Mouse (Mus musculus) CH12.LX (cell line): ENCODE measurements around the gene Fam213a. TPM values are rescaled to one million over a fixed set of nuclear protein-coding genes. Genes with fewer than 3 reads are reported as not detected.

ENCODE experiments used
- DNase-seq: peaks from one replicate; pipeline ENCODE4 v3.0.0-alpha.2; 2013; ENCODE audit errors: extremely low read depth
- H3K27ac ChIP-seq: 2 replicates; pipeline ENCODE4 v1.5.1; 2012; ENCODE audit warnings: low read depth, mild to moderate bottlenecking, control low read depth, moderate library complexity; ENCODE audit not compliant: insufficient read depth
- H3K27me3 ChIP-seq: replicated peaks from 2 replicates; pipeline ENCODE3; 2012; ENCODE audit warnings: inconsistent platforms
- H3K36me3 ChIP-seq, 2 experiments: replicated peaks in 1 of 2; 2 replicates each; pipeline versions ENCODE3 to v1.6.1; 2012; ENCODE audit warnings: inconsistent platforms in 1 of 2, low read length in 1 of 2, mild to moderate bottlenecking in 1 of 2, mixed read lengths in 1 of 2, moderate library complexity in 1 of 2; ENCODE audit not compliant: control insufficient read depth in 1 of 2, insufficient read depth in 1 of 2
- H3K4me1 ChIP-seq, 2 experiments: 2 replicates each; pipeline ENCODE4 v1.6.1; 2012; ENCODE audit warnings: inconsistent platforms in 1 of 2, moderate library complexity in 1 of 2; ENCODE audit not compliant: insufficient read depth in 2 of 2, control insufficient read depth in 1 of 2
- H3K4me2 ChIP-seq: 2 replicates; pipeline ENCODE4 v1.6.1; 2012; ENCODE audit warnings: low read depth, mild to moderate bottlenecking, control low read depth; ENCODE audit not compliant: poor library complexity, insufficient read depth, severe bottlenecking
- H3K4me3 ChIP-seq, 3 experiments: fragments of 150-350 bp in 1 of 3; sonication (generic) in 1 of 3; replicated peaks in 1 of 3; 2 replicates each; pipeline versions ENCODE3 to v1.5.1; 2011 to 2012; ENCODE audit warnings: low read depth in 2 of 3, low read length in 2 of 3, mild to moderate bottlenecking in 2 of 3, moderate library complexity in 2 of 3, control low read depth in 1 of 3, improper control_type of control experiment in 1 of 3, inconsistent platforms in 1 of 3, mixed read lengths in 1 of 3; ENCODE audit not compliant: poor library complexity in 1 of 3
- H3K79me2 ChIP-seq: replicated peaks from 2 replicates; pipeline ENCODE4 v1.6.1; 2012; ENCODE audit warnings: mild to moderate bottlenecking, moderate library complexity; ENCODE audit not compliant: control insufficient read depth, poor library complexity, insufficient read depth, severe bottlenecking; ENCODE audit errors: extremely low read depth
- H3K9ac ChIP-seq: 2 replicates; pipeline ENCODE4 v1.6.1; 2012; ENCODE audit warnings: low read depth, mild to moderate bottlenecking, control low read depth, moderate library complexity; ENCODE audit not compliant: insufficient read depth
- H3K9me3 ChIP-seq: replicated peaks from 2 replicates; pipeline ENCODE3; 2012; ENCODE audit warnings: low read length, inconsistent platforms, mixed read lengths
- CHD2 ChIP-seq: IDR thresholded peaks from 2 replicates; pipeline ENCODE4 v1.6.1; 2011; ENCODE audit warnings: low read length, improper control_type of control experiment
- CTCF ChIP-seq, 2 experiments: IDR thresholded peaks in 1 of 2; conservative IDR thresholded peaks in 1 of 2; 2 replicates each; pipeline ENCODE4 v1.5.1; 2011 to 2012; ENCODE audit warnings: low read depth in 2 of 2, low read length in 2 of 2, improper control_type of control experiment in 1 of 2, inconsistent platforms in 1 of 2, mild to moderate bottlenecking in 1 of 2, moderate library complexity in 1 of 2
- E2F4 ChIP-seq: IDR thresholded peaks from 2 replicates; pipeline ENCODE4 v1.6.1; 2011; ENCODE audit warnings: low read depth, low read length, improper control_type of control experiment; ENCODE audit not compliant: insufficient replicate concordance
- ELF1 ChIP-seq: IDR thresholded peaks from 2 replicates; pipeline ENCODE4 v1.6.1; 2014; ENCODE audit warnings: low read depth, mild to moderate bottlenecking, inconsistent platforms, low read length, improper control_type of control experiment
- GABPA ChIP-seq: IDR thresholded peaks from 2 replicates; pipeline ENCODE4 v1.6.1; 2012; ENCODE audit warnings: low read depth, low read length, improper control_type of control experiment, inconsistent platforms; ENCODE audit not compliant: insufficient replicate concordance
- HCFC1 ChIP-seq: IDR thresholded peaks from 2 replicates; pipeline ENCODE4 v1.6.1; 2012; ENCODE audit warnings: low read depth, mild to moderate bottlenecking, inconsistent platforms, low read length, improper control_type of control experiment
- IRF4 ChIP-seq: IDR thresholded peaks from 2 replicates; pipeline ENCODE4 v1.6.1; 2014; ENCODE audit warnings: low read depth, mild to moderate bottlenecking, inconsistent platforms, low read length, improper control_type of control experiment
- JUN ChIP-seq: IDR thresholded peaks from 2 replicates; pipeline ENCODE4 v1.6.1; 2011; ENCODE audit warnings: low read depth, mild to moderate bottlenecking, low read length, improper control_type of control experiment, moderate library complexity; ENCODE audit not compliant: insufficient read depth
- JUND ChIP-seq: conservative IDR thresholded peaks from 2 replicates; pipeline ENCODE4 v1.6.1; 2011; ENCODE audit warnings: low read depth, low read length, improper control_type of control experiment
- KAT2A ChIP-seq: IDR thresholded peaks from 2 replicates; pipeline ENCODE4 v1.6.1; 2012; ENCODE audit warnings: low read length, improper control_type of control experiment, inconsistent platforms; ENCODE audit not compliant: insufficient replicate concordance
- MAFK ChIP-seq: IDR thresholded peaks from 2 replicates; pipeline ENCODE4 v1.6.1; 2011; ENCODE audit warnings: low read length, improper control_type of control experiment; ENCODE audit not compliant: insufficient replicate concordance
- MAZ ChIP-seq: IDR thresholded peaks from 2 replicates; pipeline ENCODE4 v1.6.1; 2012; ENCODE audit warnings: low read depth, mild to moderate bottlenecking, inconsistent platforms, low read length, improper control_type of control experiment, moderate library complexity
- MYC ChIP-seq: IDR thresholded peaks from 2 replicates; pipeline ENCODE4 v1.6.1; 2011; ENCODE audit warnings: low read depth, mild to moderate bottlenecking, improper control_type of control experiment, low read length
- NELFE ChIP-seq: IDR thresholded peaks from 2 replicates; pipeline ENCODE4 v1.6.1; 2011; ENCODE audit warnings: low read depth, low read length, improper control_type of control experiment
- PAX5 ChIP-seq: IDR thresholded peaks from 2 replicates; pipeline ENCODE4 v1.6.1; 2012; ENCODE audit warnings: low read length, inconsistent platforms, mixed read lengths
- POLR2A ChIP-seq: IDR thresholded peaks from 2 replicates; pipeline ENCODE4 v1.6.1; 2011; ENCODE audit warnings: low read depth, mild to moderate bottlenecking, improper control_type of control experiment, low read length
- POLR2AphosphoS2 ChIP-seq: IDR thresholded peaks from 2 replicates; pipeline ENCODE4 v1.6.1; 2011; ENCODE audit warnings: low read depth, low read length, improper control_type of control experiment
- RCOR1 ChIP-seq: conservative IDR thresholded peaks from 2 replicates; pipeline ENCODE4 v1.6.1; 2012; ENCODE audit warnings: low read depth, mild to moderate bottlenecking, inconsistent platforms, low read length, improper control_type of control experiment
- SMC3 ChIP-seq: IDR thresholded peaks from 2 replicates; pipeline ENCODE4 v1.6.1; 2011; ENCODE audit warnings: low read depth, low read length, improper control_type of control experiment
- TBP ChIP-seq: conservative IDR thresholded peaks from 2 replicates; pipeline ENCODE4 v1.6.1; 2011; ENCODE audit warnings: low read depth, low read length, improper control_type of control experiment
- TCF12 ChIP-seq: IDR thresholded peaks from 2 replicates; pipeline ENCODE4 v1.6.1; 2014; ENCODE audit warnings: low read depth, mild to moderate bottlenecking, inconsistent platforms, low read length, improper control_type of control experiment
- USF1 ChIP-seq: IDR thresholded peaks from 2 replicates; pipeline ENCODE4 v1.6.1; 2014; ENCODE audit warnings: low read depth, mild to moderate bottlenecking, inconsistent platforms, low read length, improper control_type of control experiment
- USF2 ChIP-seq: conservative IDR thresholded peaks from 2 replicates; pipeline ENCODE4 v1.6.1; 2011; ENCODE audit warnings: low read depth, low read length, improper control_type of control experiment
- ZMIZ1 ChIP-seq: IDR thresholded peaks from 2 replicates; pipeline ENCODE4 v1.6.1; 2012; ENCODE audit warnings: low read depth, mild to moderate bottlenecking, inconsistent platforms, low read length, improper control_type of control experiment
- ZNF384 ChIP-seq: IDR thresholded peaks from 2 replicates; pipeline ENCODE4 v1.6.1; 2012; ENCODE audit warnings: low read depth, low read length, improper control_type of control experiment, inconsistent platforms
- dilution Hi-C: fragments of 300-500 bp; cut with MboI; formaldehyde crosslinking; loops from 2 replicates; pipeline ENCODE4 v1.14.3; 2020; ENCODE audit warnings: low sequenced_read_pairs; ENCODE audit not compliant: extremely low pct_unique_long_range_greater_than_20kb, extremely low pct_ligation_motif_present
- in situ Hi-C: fragments of 300-500 bp; cut with MboI; formaldehyde crosslinking; loops from 3 replicates; pipeline ENCODE4 v1.14.3; 2019; ENCODE audit warnings: low sequenced_read_pairs, low pct_ligation_motif_present, low pct_unique_long_range_greater_than_20kb, mixed read lengths
- polyA plus RNA-seq: library from polyadenylated mRNA; unstranded; fragments of >175 nt; gene quantifications from 2 replicates; pipeline ENCODE4 v1.2.1, GENCODE M21; 2012; ENCODE audit warnings: low read depth; ENCODE audit not compliant: insufficient read length
- total RNA-seq, 2 experiments: library from RNA; depleted of rRNA; stranded (reverse); fragments of 300-350 nt in 1 of 2; fragments of >200 nt in 1 of 2; gene quantifications; 2 replicates each; pipeline ENCODE4 v1.2.3; 2012 to 2014

Gene Fam213a
- total and polyA plus RNA-seq, 3 experiments = 11.6 to 17.1 (median 14.1) TPM

GRCm38 (mm10) chr14:40985635-40986034 lies 28.0 kb downstream of the Fam213a start:
- no peak overlapping the region for H3K27ac ChIP-seq
- H3K4me3 ChIP-seq = no peak overlapping the region
- H3K4me2 ChIP-seq = no peak overlapping the region
- in situ Hi-C loops (no loop called here), dilution Hi-C loops (no loop called here)
- no peaks in the 10 kb centered on the region for H3K27me3 ChIP-seq
- no peaks in the 10 kb centered on the region for H3K9me3 ChIP-seq
- no peaks in the 10 kb centered on the region for H3K4me1 ChIP-seq
- no peaks in the 10 kb centered on the region for H3K79me2 ChIP-seq
- no peaks in the 10 kb centered on the region for H3K36me3 ChIP-seq
- no peak for DNase-seq
- no peak overlapping the region for H3K9ac ChIP-seq
- TF ChIP-seq TCF12 = no peak
- TF ChIP-seq POLR2A = no peak
- TF ChIP-seq CHD2 = no peak
- TF ChIP-seq ZNF384 = no peak
- TF ChIP-seq POLR2AphosphoS2 = no peak
- TF ChIP-seq USF1 = no peak
- no peak for TF ChIP-seq SMC3
- no peak for TF ChIP-seq MAZ
- no peak for TF ChIP-seq JUND
- TF ChIP-seq PAX5 = no peak
- TF ChIP-seq IRF4 = no peak
- TF ChIP-seq E2F4 = no peak
- no peak for TF ChIP-seq MYC
- TF ChIP-seq JUN = no peak
- TF ChIP-seq NELFE = no peak
- no peak for TF ChIP-seq ZMIZ1
- TF ChIP-seq KAT2A = no peak
- TF ChIP-seq, all 38 proteins: peak for 0

DNA sequence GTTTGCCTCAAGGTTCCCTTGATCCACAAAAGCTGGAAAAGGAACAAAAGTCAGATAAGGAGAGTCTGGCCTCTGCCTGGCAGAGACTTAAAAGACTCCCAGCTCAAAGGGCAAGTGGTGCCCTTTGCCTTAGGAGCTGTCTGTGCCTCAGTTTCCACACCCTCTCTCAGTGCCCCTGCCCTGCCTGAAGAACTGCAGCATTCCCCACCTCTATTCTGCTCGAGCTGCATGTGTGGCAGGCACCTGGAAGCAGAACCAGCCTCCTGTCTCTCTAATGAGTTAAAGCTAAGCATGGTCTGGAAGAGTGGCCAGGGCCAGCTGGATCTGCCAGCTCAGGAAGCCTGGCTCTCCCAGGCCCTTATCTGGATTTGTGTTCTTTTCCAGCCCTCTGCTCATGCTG lies 33.9 kb downstream of the Fam213a start:
- Histone ChIP-seq H3K4me1 (peaks cover 0 to 4% of the 10 kb centered on the region in 2 experiments; a peak in 2 of 4 replicates), H3K36me3 (no peaks in the 10 kb centered on the region), H3K9me3 (no peaks in the 10 kb centered on the region), H3K4me2 (no peak overlapping the region), H3K27ac (no peak overlapping the region), H3K9ac (no peak overlapping the region), H3K4me3 (no peak overlapping the region), H3K79me2 (no peaks in the 10 kb centered on the region), H3K27me3 (no peaks in the 10 kb centered on the region)
- in situ Hi-C loops (loop anchor here (10.0 kb wide), 1 partner anchor 185 kb away; no protein-coding TSS in a partner anchor), dilution Hi-C loops (no loop called here)
- no peak for DNase-seq
- TF ChIP-seq ZNF384 = no peak
- no peak for TF ChIP-seq ELF1
- TF ChIP-seq CTCF (conservative IDR thresholded peaks at IDR 0.05 in 1 of 2, IDR thresholded peaks at IDR 0.05 in 1 of 2; ENCODE audit: low read depth in 2 of 2, low read length in 2 of 2) = no peak
- TF ChIP-seq HCFC1 = no peak
- TF ChIP-seq JUND = no peak
- no peak for TF ChIP-seq KAT2A
- no peak for TF ChIP-seq MAZ
- no peak for TF ChIP-seq GABPA
- no peak for TF ChIP-seq ZMIZ1
- TF ChIP-seq E2F4 = no peak
- TF ChIP-seq POLR2A = no peak
- TF ChIP-seq IRF4 = no peak
- no peak for TF ChIP-seq USF2
- no peak for TF ChIP-seq MAFK
- no peak for TF ChIP-seq JUN
- no peak for TF ChIP-seq TBP
- no peak for TF ChIP-seq RCOR1
- TF ChIP-seq CHD2 = no peak
- no peak for TF ChIP-seq SMC3
